Mouse (Mus musculus) E14TG2a.4 (cell line): ENCODE results near the gene Fbxl17.

Source experiments
- H3K27me3 ChIP-seq: 2 replicates; pipeline ENCODE4 v1.6.1; 2014; ENCODE audit warnings: low read length, control low read depth; ENCODE audit not compliant: insufficient read depth
- H3K36me3 ChIP-seq: 2 replicates; pipeline ENCODE4 v1.6.1; 2014; ENCODE audit warnings: low read length, control low read depth; ENCODE audit not compliant: insufficient read depth
- H3K4me1 ChIP-seq: replicated peaks from 2 replicates; pipeline ENCODE4 v1.6.1; 2014; ENCODE audit warnings: low read depth, low read length, control low read depth
- H3K4me3 ChIP-seq: replicated peaks from 2 replicates; pipeline ENCODE4 v1.5.1; 2014; ENCODE audit warnings: mild to moderate bottlenecking, low read length
- H3K9me3 ChIP-seq: 2 replicates; pipeline ENCODE4 v1.6.1; 2014; ENCODE audit warnings: low read length, control low read depth
- CTCF ChIP-seq: conservative IDR thresholded peaks from 2 replicates; pipeline ENCODE4 v1.5.1; 2014; ENCODE audit warnings: low read length
- NANOG ChIP-seq: IDR thresholded peaks from 2 replicates; pipeline ENCODE4 v1.6.1; 2014; ENCODE audit warnings: borderline replicate concordance, low read length, mixed read lengths
- POU5F1 ChIP-seq: IDR thresholded peaks from 2 replicates; pipeline ENCODE4 v1.6.1; 2014; ENCODE audit warnings: low read length, borderline replicate concordance

Fbxl17 gene

DNA sequence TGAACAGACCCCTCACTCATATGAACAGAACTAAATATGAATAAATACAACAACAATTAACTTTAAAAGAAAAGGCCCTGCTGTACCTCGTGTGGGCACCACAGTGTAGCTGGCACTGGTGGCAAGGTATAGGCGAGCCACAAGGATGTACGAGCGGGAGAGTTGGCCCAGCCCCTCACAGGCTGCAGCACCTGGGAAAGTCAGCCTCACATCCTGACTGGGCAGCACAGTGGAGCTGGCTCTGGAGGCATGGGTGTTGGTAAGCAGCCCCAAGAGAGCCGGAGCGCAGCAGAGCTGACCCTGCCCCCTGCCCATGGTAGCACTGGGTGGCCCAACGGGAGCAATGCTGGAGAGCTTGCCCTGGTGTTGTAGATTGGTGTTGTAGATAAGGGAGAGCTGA is 135.2 kb downstream of the Fbxl17 start:
- TF ChIP-seq NANOG (no peak), POU5F1 (no peak), CTCF (no peak)
- Histone ChIP-seq H3K4me3 (no peak overlapping the region), H3K27me3 (no peaks in the 10 kb centered on the region), H3K9me3 (no peaks in the 10 kb centered on the region), H3K36me3 (no peaks in the 10 kb centered on the region), H3K4me1 (no peaks in the 10 kb centered on the region)

- Histone ChIP-seq H3K4me1 (no peaks in the 10 kb centered on the region), H3K27me3 (no peaks in the 10 kb centered on the region), H3K36me3 (no peaks in the 10 kb centered on the region), H3K4me3 (no peak overlapping the region), H3K9me3 (no peaks in the 10 kb centered on the region)
- TF ChIP-seq NANOG (no peak), CTCF (no peak), POU5F1 (no peak)
Measured at GRCm38 (mm10) chr17:63362196-63362595, 137.6 kb downstream of the Fbxl17 start.

DNA sequence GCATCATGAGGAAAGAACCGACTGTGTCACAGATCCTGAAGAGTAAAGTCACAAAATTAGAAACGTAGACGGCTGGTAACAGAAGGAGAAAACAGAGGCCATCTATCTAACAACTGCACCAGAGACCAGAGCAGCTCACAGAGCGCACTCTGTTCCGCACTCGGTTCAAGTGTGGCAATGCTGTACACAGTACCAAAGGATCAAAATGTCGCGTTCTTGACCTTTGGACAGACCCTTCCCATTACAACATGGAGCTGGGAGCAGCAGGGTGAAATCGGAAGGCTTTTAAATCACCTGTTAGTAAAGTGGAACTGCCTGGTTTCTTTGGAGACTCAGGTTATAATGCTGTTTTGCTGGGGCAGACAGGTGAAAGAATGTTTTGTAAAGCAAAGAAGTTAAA is 138.1 kb downstream of the Fbxl17 start:
- Histone ChIP-seq H3K9me3 (no peaks in the 10 kb centered on the region), H3K36me3 (no peaks in the 10 kb centered on the region), H3K4me3 (no peak overlapping the region), H3K4me1 (no peaks in the 10 kb centered on the region), H3K27me3 (no peaks in the 10 kb centered on the region)
- TF ChIP-seq POU5F1 (no peak), CTCF (no peak), NANOG (no peak)

GRCm38 (mm10) chr17:63358837-63359236 is 141.0 kb downstream of the Fbxl17 start:
- H3K36me3 ChIP-seq = 0 out of 2 replicates have a peak, but pooled peaks cover 5% of the 10 kb centered on the region
- no peaks in the 10 kb centered on the region for H3K9me3 ChIP-seq
- TF ChIP-seq NANOG = no peak
- TF ChIP-seq POU5F1 = no peak
- TF ChIP-seq CTCF = no peak
- H3K27me3 ChIP-seq = no peaks in the 10 kb centered on the region
- no peaks in the 10 kb centered on the region for H3K4me1 ChIP-seq
- no peak overlapping the region for H3K4me3 ChIP-seq

DNA sequence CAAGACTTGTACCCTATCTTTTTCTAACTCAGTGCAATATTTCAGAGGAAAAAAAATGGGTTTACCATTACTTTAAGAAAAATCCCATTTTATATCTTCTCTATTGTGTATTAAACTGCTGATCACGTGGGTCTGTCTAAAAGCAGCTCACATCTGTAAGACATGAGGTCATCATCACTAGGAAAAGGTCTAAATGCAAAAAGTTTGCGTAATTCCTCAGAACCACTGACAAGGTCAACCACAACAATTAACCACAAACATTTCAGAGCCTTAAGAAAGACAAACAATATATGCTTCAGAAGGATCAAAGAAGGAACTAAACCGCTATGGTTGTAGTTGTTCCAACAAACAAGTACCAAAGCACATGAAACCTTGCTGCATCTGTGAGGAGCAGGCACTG is 143.6 kb downstream of the Fbxl17 start:
- TF ChIP-seq CTCF = no peak; the same call in 1 of the 2 replicates
- TF ChIP-seq NANOG = no peak
- TF ChIP-seq POU5F1 = no peak
- H3K27me3 ChIP-seq = no peaks in the 10 kb centered on the region
- no peaks in the 10 kb centered on the region for H3K9me3 ChIP-seq
- no peak overlapping the region for H3K4me3 ChIP-seq
- 0 out of 2 replicates have a peak, but pooled peaks cover 5% of the 10 kb centered on the region for H3K36me3 ChIP-seq
- H3K4me1 ChIP-seq = peaks cover 9% of the 10 kb centered on the region

- no peak overlapping the region for H3K4me3 ChIP-seq
- no peaks in the 10 kb centered on the region for H3K27me3 ChIP-seq
- no peaks in the 10 kb centered on the region for H3K9me3 ChIP-seq
- TF ChIP-seq POU5F1 = no peak
- no peak for TF ChIP-seq CTCF
- TF ChIP-seq NANOG = no peak
- 0 out of 2 replicates have a peak, but pooled peaks cover 5% of the 10 kb centered on the region for H3K36me3 ChIP-seq
- H3K4me1 ChIP-seq = peaks cover 19% of the 10 kb centered on the region
Measured at GRCm38 (mm10) chr17:63352634-63353195, 147.1 kb downstream of the Fbxl17 start.

DNA sequence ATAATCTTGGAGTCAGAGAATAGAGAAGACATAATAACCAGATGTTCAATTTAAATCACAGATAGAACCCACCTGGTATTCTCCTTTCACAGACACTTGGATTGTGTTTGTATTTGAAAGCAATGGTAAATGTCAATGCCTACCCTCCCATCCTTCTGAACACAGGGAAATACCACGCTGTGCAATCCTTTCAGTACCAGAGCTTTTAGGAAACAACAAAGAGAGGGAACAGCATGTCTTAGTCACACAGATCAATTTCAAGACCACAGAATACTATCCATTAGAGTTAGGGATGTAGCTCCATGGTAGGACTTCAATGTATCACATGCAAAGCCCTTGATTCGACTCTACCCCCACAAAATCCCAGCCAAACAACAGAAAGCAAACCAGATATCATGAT is 148.1 kb downstream of the Fbxl17 start:
- TF ChIP-seq NANOG (peak; percentile 85), CTCF (no peak), POU5F1 (no peak)
- Histone ChIP-seq H3K36me3 (peaks cover 14% of the 10 kb centered on the region; the same call in 1 of the 2 replicates), H3K4me1 (peaks cover 19% of the 10 kb centered on the region), H3K9me3 (peaks cover 3% of the 10 kb centered on the region; the same call in 1 of the 2 replicates), H3K4me3 (no peak overlapping the region), H3K27me3 (no peaks in the 10 kb centered on the region)

GRCm38 (mm10) chr17:63350876-63351509 is 148.8 kb downstream of the Fbxl17 start:
- peak; percentile 80; the same call in 1 of the 2 replicates for TF ChIP-seq POU5F1
- TF ChIP-seq CTCF = no peak
- TF ChIP-seq NANOG = peak; percentile 44; the same call in 1 of the 2 replicates
- H3K9me3 ChIP-seq = peaks cover 6% of the 10 kb centered on the region; the same call in 1 of the 2 replicates
- H3K36me3 ChIP-seq = peaks cover 12% of the 10 kb centered on the region; the same call in 1 of the 2 replicates
- no peak overlapping the region for H3K4me3 ChIP-seq
- peaks cover 19% of the 10 kb centered on the region for H3K4me1 ChIP-seq
- no peaks in the 10 kb centered on the region for H3K27me3 ChIP-seq

DNA sequence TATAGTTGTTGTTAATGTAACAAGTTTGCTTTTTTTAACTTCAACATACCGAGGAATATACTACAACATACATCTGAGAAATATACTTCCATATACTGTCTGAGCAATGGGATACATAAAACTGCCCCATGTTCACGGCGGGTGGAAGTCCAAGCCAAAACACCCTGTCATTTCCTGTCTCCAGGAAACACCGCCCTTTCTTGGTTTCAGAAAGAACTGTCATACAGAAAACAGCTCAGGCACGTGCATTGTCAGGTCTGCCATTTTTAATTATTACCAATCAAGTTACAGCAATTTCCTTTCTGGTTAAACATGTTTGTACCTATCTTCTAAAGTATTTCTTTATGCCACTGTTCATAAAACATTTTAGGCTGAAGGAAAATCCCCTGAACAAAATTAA is 155.7 kb downstream of the Fbxl17 start:
- TF ChIP-seq CTCF (no peak), POU5F1 (no peak), NANOG (no peak)
- Histone ChIP-seq H3K4me1 (0 out of 2 replicates have a peak, but pooled peaks cover 3% of the 10 kb centered on the region), H3K36me3 (peaks cover 12% of the 10 kb centered on the region; the same call in 1 of the 2 replicates), H3K9me3 (peaks cover 6% of the 10 kb centered on the region; the same call in 1 of the 2 replicates), H3K4me3 (no peak overlapping the region), H3K27me3 (no peaks in the 10 kb centered on the region)
